Mouse (Mus musculus): Measurements from ENCODE around the gene Mrtfb.
A peak's percentile ranks its signal among the peaks of the same experiment; 100 is the strongest.

Gene Mrtfb

GRCm38 (mm10) chr16:13437037-13437769, 180.9 kb downstream of the Mrtfb start:
- ATAC-seq (ENCODE audit: low TSS enrichment), result peak; percentile 85

- peak; percentile 32 for ATAC-seq (ENCODE audit: low TSS enrichment)
These were observed 181.6 kb downstream of the Mrtfb start for GRCm38 (mm10) chr16:13437770-13438372.

GRCm38 (mm10) chr16:13440468-13440867, 184.2 kb downstream of the Mrtfb start:
- no peak for ATAC-seq (ENCODE audit: low TSS enrichment)

GRCm38 (mm10) chr16:13443764-13444163, 187.5 kb downstream of the Mrtfb start:
- ATAC-seq (ENCODE audit: low TSS enrichment), result no peak

GRCm38 (mm10) chr16:13445461-13445860, 189.2 kb downstream of the Mrtfb start:
- ATAC-seq (ENCODE audit: low TSS enrichment), result no peak

- ATAC-seq (ENCODE audit: low TSS enrichment), result peak; percentile 55
These were observed 190.2 kb downstream of the Mrtfb start for GRCm38 (mm10) chr16:13446488-13446887.

- no peak for ATAC-seq (ENCODE audit: low TSS enrichment)
These were observed 190.6 kb downstream of the Mrtfb start for GRCm38 (mm10) chr16:13446971-13447283.

GRCm38 (mm10) chr16:13447284-13448050, 191.2 kb downstream of the Mrtfb start:
- peak; percentile 66 for ATAC-seq (ENCODE audit: low TSS enrichment)

GRCm38 (mm10) chr16:13448051-13448705, 191.9 kb downstream of the Mrtfb start:
- no peak for ATAC-seq (ENCODE audit: low TSS enrichment)

- ATAC-seq (ENCODE audit: low TSS enrichment), result no peak
These were observed 192.4 kb downstream of the Mrtfb start for GRCm38 (mm10) chr16:13448706-13449090.

GRCm38 (mm10) chr16:13449491-13449890, 193.2 kb downstream of the Mrtfb start:
- ATAC-seq (ENCODE audit: low TSS enrichment), result no peak

GRCm38 (mm10) chr16:13450831-13451230, 194.6 kb downstream of the Mrtfb start:
- no peak for ATAC-seq (ENCODE audit: low TSS enrichment)

GRCm38 (mm10) chr16:13451991-13452390, 195.7 kb downstream of the Mrtfb start:
- ATAC-seq (ENCODE audit: low TSS enrichment), result no peak

GRCm38 (mm10) chr16:13452661-13453060, 196.4 kb downstream of the Mrtfb start:
- ATAC-seq (ENCODE audit: low TSS enrichment), result no peak

GRCm38 (mm10) chr16:13454026-13454600, 197.8 kb downstream of the Mrtfb start:
- no peak for ATAC-seq (ENCODE audit: low TSS enrichment)

- ATAC-seq (ENCODE audit: low TSS enrichment), result no peak
These were observed 199.3 kb downstream of the Mrtfb start for GRCm38 (mm10) chr16:13455560-13455959.

- no peak for ATAC-seq (ENCODE audit: low TSS enrichment)
These were observed 202.3 kb downstream of the Mrtfb start for GRCm38 (mm10) chr16:13458556-13458955.

- ATAC-seq (ENCODE audit: low TSS enrichment), result no peak
These were observed 203.8 kb downstream of the Mrtfb start for GRCm38 (mm10) chr16:13460071-13460470.

- no peak for ATAC-seq (ENCODE audit: low TSS enrichment)
These were observed 204.6 kb downstream of the Mrtfb start for GRCm38 (mm10) chr16:13460777-13461408.

- ATAC-seq (ENCODE audit: low TSS enrichment), result no peak
These were observed 208.4 kb downstream of the Mrtfb start for GRCm38 (mm10) chr16:13464662-13465061.
